Mouse (Mus musculus): ENCODE measurements around the gene Tspan11. TPM values are rescaled to one million over a fixed set of nuclear protein-coding genes. Genes with fewer than 3 reads are reported as not detected.

Tspan11 gene
- polyA plus RNA-seq, 1 experiment from 2014 or later = 9.6 TPM

- Histone ChIP-seq H3K36me3 (ENCODE audit: control insufficient read depth, insufficient read depth) (no peaks in the 10 kb centered on the region), H3K9ac (replicated peaks; ENCODE audit: low read depth, low read length) (no peak overlapping the region), H3K27me3 (replicated peaks; ENCODE audit: control insufficient read depth, insufficient read depth, low read length) (no peaks in the 10 kb centered on the region), H3K4me1 (replicated peaks; ENCODE audit: control insufficient read depth, insufficient read depth, low read length) (peaks cover 13% of the 10 kb centered on the region), H3K9me3 (ENCODE audit: control insufficient read depth, low read length) (no peaks in the 10 kb centered on the region), H3K4me2 (ENCODE audit: low read length) (no peak overlapping the region), H3K27ac (ENCODE audit: low read length) (no peak overlapping the region), H3K4me3 (replicated peaks; ENCODE audit: low read length) (no peak overlapping the region)
- 21% methylated on average over 1 of the region's 1 CpGs for WGBS
- no peak for ATAC-seq
Measured at GRCm38 (mm10) chr6:128001587-128001986, 114.2 kb downstream of the Tspan11 start.

GRCm38 (mm10) chr6:128002104-128002503, 114.7 kb downstream of the Tspan11 start:
- Histone ChIP-seq H3K9ac (replicated peaks; ENCODE audit: low read depth, low read length) (no peak overlapping the region), H3K27ac (ENCODE audit: low read length) (no peak overlapping the region), H3K4me1 (replicated peaks; ENCODE audit: control insufficient read depth, insufficient read depth, low read length) (peaks cover 15% of the 10 kb centered on the region), H3K4me3 (replicated peaks; ENCODE audit: low read length) (no peak overlapping the region), H3K27me3 (replicated peaks; ENCODE audit: control insufficient read depth, insufficient read depth, low read length) (no peaks in the 10 kb centered on the region), H3K4me2 (ENCODE audit: low read length) (no peak overlapping the region), H3K36me3 (ENCODE audit: control insufficient read depth, insufficient read depth) (no peaks in the 10 kb centered on the region), H3K9me3 (ENCODE audit: control insufficient read depth, low read length) (no peaks in the 10 kb centered on the region)
- 75% methylated on average over 10 of the region's 10 CpGs for WGBS
- no peak for ATAC-seq

GRCm38 (mm10) chr6:128002667-128003066, 115.3 kb downstream of the Tspan11 start:
- no peak overlapping the region for H3K27ac ChIP-seq (ENCODE audit: low read length)
- no peaks in the 10 kb centered on the region for H3K9me3 ChIP-seq (ENCODE audit: control insufficient read depth, low read length)
- H3K4me1 ChIP-seq (replicated peaks; ENCODE audit: control insufficient read depth, insufficient read depth, low read length) = peaks cover 15% of the 10 kb centered on the region
- H3K36me3 ChIP-seq (ENCODE audit: control insufficient read depth, insufficient read depth) = no peaks in the 10 kb centered on the region
- no peak overlapping the region for H3K4me2 ChIP-seq (ENCODE audit: low read length)
- no peak overlapping the region for H3K9ac ChIP-seq (replicated peaks; ENCODE audit: low read depth, low read length)
- H3K4me3 ChIP-seq (replicated peaks; ENCODE audit: low read length) = no peak overlapping the region
- 89% methylated on average over 4 of the region's 4 CpGs for WGBS
- ATAC-seq = no peak
- H3K27me3 ChIP-seq (replicated peaks; ENCODE audit: control insufficient read depth, insufficient read depth, low read length) = no peaks in the 10 kb centered on the region

- 46% methylated on average over 5 of the region's 5 CpGs for WGBS
- H3K4me3 ChIP-seq (replicated peaks; ENCODE audit: low read length) = no peak overlapping the region
- H3K4me1 ChIP-seq (replicated peaks; ENCODE audit: control insufficient read depth, insufficient read depth, low read length) = peaks cover 15% of the 10 kb centered on the region
- H3K27me3 ChIP-seq (replicated peaks; ENCODE audit: control insufficient read depth, insufficient read depth, low read length) = no peaks in the 10 kb centered on the region
- no peaks in the 10 kb centered on the region for H3K9me3 ChIP-seq (ENCODE audit: control insufficient read depth, low read length)
- no peak overlapping the region for H3K4me2 ChIP-seq (ENCODE audit: low read length)
- H3K9ac ChIP-seq (replicated peaks; ENCODE audit: low read depth, low read length) = no peak overlapping the region
- no peak overlapping the region for H3K27ac ChIP-seq (ENCODE audit: low read length)
- H3K36me3 ChIP-seq (ENCODE audit: control insufficient read depth, insufficient read depth) = no peaks in the 10 kb centered on the region
- no peak for ATAC-seq
Measured at GRCm38 (mm10) chr6:128003542-128003941, 116.2 kb downstream of the Tspan11 start.

Other genes starting within 250 kb of the Tspan11 start
- 28.4 and 31.4 TPM in 2 replicates for gene Prmt8, start 118.1 kb upstream of the Tspan11 start, polyA plus RNA-seq (2015; fragmentation: Nextera tagmentation; extraction: Ambion mirVana)

Data from forebrain, embryonic 16.5 days (tissue).